Mouse (Mus musculus) cortical plate, adult 2 months (tissue): ENCODE results near the gene Cnn1.

ENCODE experiments used
- CTCF ChIP-seq: fragments of 200-500 bp; IDR thresholded peaks from 2 replicates; pipeline ENCODE4 v1.5.1; 2011; ENCODE audit warnings: mild to moderate bottlenecking, control low read depth, low read length; ENCODE audit not compliant: insufficient read depth; ENCODE audit errors: extremely low read depth
- POLR2A ChIP-seq: fragments of 200-500 bp; IDR thresholded peaks from 2 replicates; pipeline ENCODE4 v1.6.1; 2011; ENCODE audit warnings: mild to moderate bottlenecking, low read length, control low read depth; ENCODE audit not compliant: insufficient read depth; ENCODE audit errors: extremely low read depth

GRCm38 (mm10) chr9:22098993-22099696 is at the start of gene Cnn1:
- TF ChIP-seq CTCF (no peak), POLR2A (no peak)
